Comparison of ENCODE assay signal across 8 mouse cellular contexts in the genomic region with DNA sequence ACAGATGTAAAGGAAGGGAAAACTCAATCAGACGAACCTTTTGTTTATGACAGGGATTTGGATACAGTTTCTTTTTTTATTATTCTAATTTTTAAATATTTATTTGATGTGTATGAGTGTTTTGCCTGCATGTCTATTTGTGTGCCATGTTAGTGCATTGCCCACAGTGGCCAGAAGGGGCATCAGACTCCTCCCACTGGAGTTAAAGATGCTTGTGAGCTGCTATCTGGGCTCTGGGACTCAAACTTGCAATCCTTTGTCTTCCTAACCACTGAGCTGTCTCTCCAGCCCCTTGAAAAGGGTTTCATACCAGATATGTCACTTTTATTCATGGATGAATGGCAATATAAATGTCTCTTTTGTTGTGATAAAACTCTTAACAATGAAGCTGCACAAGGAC.
A peak's percentile ranks its signal among the peaks of the same experiment; 100 is the strongest.
DNase-seq lines count a peak whose midpoint lies in the region; ATAC-seq and TF ChIP-seq lines count a peak whose summit lies in the region.

No protein-coding gene starts in this region.

- TF ChIP-seq EP300 in heart, adult 2 months (IDR thresholded peaks at IDR 0.05; ENCODE audit: insufficient read depth, low read depth, low read length) = no peak

- peak in 1 of 2 experiments; percentile 30 for DNase-seq in heart, adult 2 months
- no peak for DNase-seq in heart, adult 8-10 months (ENCODE audit: low spot score)
- peak; percentile 46 for DNase-seq in A20 (ENCODE audit: low read depth, low spot score)
- DNase-seq in limb, embryonic 11.5 days (ENCODE audit: low spot score) = peak; percentile 40
- peak; percentile 56 for DNase-seq in thymus, adult 2 months
- DNase-seq in urinary bladder, postnatal 10 days (ENCODE audit: low spot score) = no peak
- DNase-seq in heart, postnatal 14 days = no peak

- H3K79me2 ChIP-seq in heart, adult 2 months (replicated peaks; ENCODE audit: control insufficient read depth, insufficient read depth, low read length) = no peaks in the 10 kb centered on the region

- peak; percentile 77 for TF ChIP-seq CTCF in heart, adult 2 months (IDR thresholded peaks at IDR 0.05)
- TF ChIP-seq CTCF in thymus, adult 2 months (IDR thresholded peaks at IDR 0.05; ENCODE audit: borderline replicate concordance, control insufficient read depth, extremely low read depth, insufficient read depth, low read length, poor library complexity) = no peak

- no peaks in the 10 kb centered on the region for H3K9me3 ChIP-seq in limb, embryonic 11.5 days (ENCODE audit: control insufficient read depth, low read length)

- H3K4me1 ChIP-seq in heart, adult 2 months (ENCODE audit: control insufficient read depth, insufficient read depth, low read length) = peaks cover 1% of the 10 kb centered on the region
- no peaks in the 10 kb centered on the region for H3K4me1 ChIP-seq in limb, embryonic 11.5 days (ENCODE audit: control insufficient read depth, insufficient read depth, low read length)
- no peaks in the 10 kb centered on the region for H3K4me1 ChIP-seq in thymus, adult 2 months (replicated peaks; ENCODE audit: control insufficient read depth, insufficient read depth, low read length)

- H3K4me2 ChIP-seq in limb, embryonic 11.5 days (ENCODE audit: low read depth, severe bottlenecking) = no peak overlapping the region

- 83% methylated on average over 1 of the region's 1 CpGs for WGBS in heart, adult 2 months
- WGBS in limb, embryonic 11.5 days = 61% methylated on average over 1 of the region's 1 CpGs
- WGBS in thymus, adult 2 months = 87% methylated on average over 1 of the region's 1 CpGs

- H3K4me3 ChIP-seq in heart, adult 2 months = no peak overlapping the region
- no peak overlapping the region for H3K4me3 ChIP-seq in limb, embryonic 11.5 days (ENCODE audit: low read depth, low read length)
- no peak overlapping the region for H3K4me3 ChIP-seq in thymus, adult 2 months (ENCODE audit: control insufficient read depth, insufficient read depth, low read length)

- peak; percentile 32 for ATAC-seq in activated CD4-positive, CD25-positive, alpha-beta regulatory T cell, adult 4 months
- no peak for ATAC-seq in limb, embryonic 11.5 days (ENCODE audit: insufficient number of reproducible peaks, low FRiP score, low TSS enrichment, low read depth)

- no peak for TF ChIP-seq POLR2A in heart, adult 2 months (IDR thresholded peaks at IDR 0.05; ENCODE audit: insufficient read depth, low read depth, low read length)
- no peak for TF ChIP-seq POLR2A in thymus, adult 2 months (IDR thresholded peaks at IDR 0.05; ENCODE audit: control insufficient read depth, extremely low read depth, insufficient read depth, low read length, poor library complexity)

- no peak overlapping the region for H3K9ac ChIP-seq in heart, adult 2 months (ENCODE audit: low read depth, low read length)
- H3K9ac ChIP-seq in limb, embryonic 11.5 days (ENCODE audit: low read length) = no peak overlapping the region

- H3K27me3 ChIP-seq in heart, adult 2 months (ENCODE audit: control insufficient read depth, insufficient read depth, low read length) = no peaks in the 10 kb centered on the region
- H3K27me3 ChIP-seq in limb, embryonic 11.5 days (ENCODE audit: control insufficient read depth, insufficient read depth, low read length) = no peaks in the 10 kb centered on the region
- no peaks in the 10 kb centered on the region for H3K27me3 ChIP-seq in thymus, adult 2 months (ENCODE audit: control insufficient read depth, insufficient read depth, low read length)

- intact Hi-C loops in heart, adult 2 months (cut with DNase I) = no loop called here
- intact Hi-C loops in heart, postnatal 14 days (cut with DNase I) = no loop called here

- H3K36me3 ChIP-seq in heart, adult 2 months (ENCODE audit: control insufficient read depth, insufficient read depth, low read length) = no peaks in the 10 kb centered on the region
- no peaks in the 10 kb centered on the region for H3K36me3 ChIP-seq in limb, embryonic 11.5 days (ENCODE audit: control insufficient read depth, insufficient read depth, low read length)
- no peaks in the 10 kb centered on the region for H3K36me3 ChIP-seq in thymus, adult 2 months (ENCODE audit: control insufficient read depth, insufficient read depth, low read length)

- no peak overlapping the region for H3K27ac ChIP-seq in heart, adult 2 months
- no peak overlapping the region for H3K27ac ChIP-seq in limb, embryonic 11.5 days (replicated peaks; ENCODE audit: low read depth, low read length)
- H3K27ac ChIP-seq in thymus, adult 2 months (ENCODE audit: control insufficient read depth, insufficient read depth, low read length) = no peak overlapping the region

Comparison
In these comparisons a context has a peak if more than half of its experiments do, and no peak if none do; other contexts are left out.
1. DNase-seq: peak in A20 (single experiment), limb, embryonic 11.5 days (single experiment) and thymus, adult 2 months (single experiment); none in heart, adult 8-10 months (single experiment), urinary bladder, postnatal 10 days (single experiment) and heart, postnatal 14 days (0 of 2).